Mouse (Mus musculus): ENCODE results near the gene Lztr1.
A peak's percentile ranks its signal among the peaks of the same experiment; 100 is the strongest.

The Lztr1 gene

GRCm38 (mm10) chr16:17557947-17558480, 49.5 kb downstream of the Lztr1 start:
- peak; percentile 74 for DNase-seq (ENCODE audit: low spot score)

DNA sequence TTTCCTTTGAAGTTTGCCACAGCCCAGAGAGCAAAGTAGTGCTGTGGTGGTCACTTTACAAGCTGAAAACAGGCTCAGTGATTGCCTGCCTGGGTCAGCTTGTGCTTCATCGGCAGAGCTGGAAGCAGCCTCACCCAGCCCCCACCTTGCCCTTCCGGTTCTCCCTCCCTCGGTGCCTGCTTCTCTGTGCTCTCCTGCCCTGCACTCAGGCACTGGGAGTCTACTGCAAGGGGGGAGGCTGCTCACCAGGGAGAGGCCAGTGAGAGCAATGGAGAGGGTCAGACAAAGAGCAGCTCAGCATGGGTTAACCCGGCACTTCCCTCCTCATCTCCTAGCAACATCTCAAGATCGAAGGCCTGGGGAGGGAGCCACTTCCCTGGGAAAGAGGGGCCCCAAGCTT, 50.3 kb downstream of the Lztr1 start:
- DNase-seq (ENCODE audit: low spot score), result no peak

GRCm38 (mm10) chr16:17559396-17560027, 51.0 kb downstream of the Lztr1 start:
- no peak for DNase-seq (ENCODE audit: low spot score)

DNA sequence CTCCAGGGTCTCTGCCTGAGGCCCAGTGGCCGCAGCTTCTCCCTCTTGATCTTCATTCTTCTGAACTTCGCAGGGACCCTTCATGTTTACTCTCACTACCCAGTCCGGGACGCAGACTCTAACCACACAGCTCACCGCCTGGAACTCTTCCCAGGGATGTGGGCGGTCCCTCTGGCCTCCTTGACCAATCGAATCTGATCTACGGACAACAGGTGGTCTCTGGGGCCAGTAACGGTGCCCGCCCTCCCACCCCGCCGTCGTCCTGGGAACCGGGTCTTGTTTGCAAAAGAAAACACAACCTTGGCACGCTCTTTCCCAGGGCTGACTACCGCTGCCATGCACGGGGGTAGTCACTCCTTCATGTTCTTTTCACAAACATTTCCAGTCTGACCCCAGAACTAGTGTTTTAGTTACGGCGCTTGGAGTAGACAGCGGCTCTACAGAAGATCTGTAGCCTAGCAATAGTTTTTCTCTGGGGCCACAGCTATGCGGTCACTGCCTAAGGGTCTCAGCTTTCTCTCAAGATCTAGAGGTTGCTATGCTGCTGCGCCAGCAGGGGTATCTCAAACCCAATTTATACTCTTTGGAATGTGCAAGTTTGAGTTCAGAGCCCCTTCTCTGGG, 52.8 kb downstream of the Lztr1 start, which contains the start of gene Lrrc74b:
TSS of gene Lrrc74b (minus strand) at position 120 of the 623 bp plus-strand sequence.
- peak; percentile 92 for DNase-seq (ENCODE audit: low spot score)

GRCm38 (mm10) chr16:17561751-17562208, 53.3 kb downstream of the Lztr1 start, which contains the start of gene P2rx6:
Gene P2rx6 (plus strand): TSS chr16:17561885.
- DNase-seq (ENCODE audit: low spot score), result peak; percentile 79

DNA sequence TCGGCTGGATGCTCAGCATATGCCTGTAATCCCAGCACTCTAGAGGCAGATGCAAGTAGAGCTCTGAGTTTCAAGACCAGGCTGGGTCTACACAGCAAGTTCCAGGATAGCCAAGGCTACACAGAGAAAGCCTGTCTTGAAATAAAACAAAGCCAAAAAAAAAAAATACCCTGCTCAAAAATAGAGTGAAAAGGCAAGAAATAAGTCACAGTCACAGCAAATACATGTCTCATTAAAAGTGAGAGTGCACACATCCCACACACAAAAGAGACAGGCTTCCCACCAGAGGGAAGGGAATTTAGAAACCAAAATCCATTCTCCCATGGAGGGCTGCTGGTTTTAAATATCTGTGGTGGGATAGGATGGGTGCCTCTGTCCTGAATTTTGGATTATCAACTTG, 55.1 kb downstream of the Lztr1 start:
- DNase-seq (ENCODE audit: low spot score), result no peak

- DNase-seq (ENCODE audit: low spot score), result no peak
Measured at GRCm38 (mm10) chr16:17564221-17564620, 55.7 kb downstream of the Lztr1 start.

DNA sequence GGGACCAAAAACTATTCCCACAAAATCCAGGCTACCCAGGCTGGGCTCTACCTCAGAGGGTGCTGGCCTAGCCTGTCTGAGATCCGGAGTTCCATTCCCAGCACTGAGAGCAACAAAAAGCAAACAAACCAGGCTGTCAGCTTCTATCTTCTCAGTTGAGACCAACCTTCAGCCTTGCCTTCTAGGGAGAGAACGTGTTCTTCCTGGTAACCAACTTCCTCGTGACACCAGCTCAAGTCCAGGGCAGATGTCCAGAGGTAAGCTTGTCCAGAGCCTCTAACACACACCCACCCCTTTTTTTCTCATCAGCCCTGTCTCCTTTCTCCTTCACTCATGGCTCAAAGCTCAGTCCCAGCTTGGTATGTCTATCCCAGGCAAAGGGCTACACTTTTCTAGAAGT, 56.3 kb downstream of the Lztr1 start:
- no peak for DNase-seq (ENCODE audit: low spot score)

- no peak for DNase-seq (ENCODE audit: low spot score)
Measured at GRCm38 (mm10) chr16:17566186-17566585, 57.7 kb downstream of the Lztr1 start.
